ENCODE assay signal across 19 mouse cellular contexts in genomic region chr12:40209049-40209448, GRCm38 (mm10). TPM values are rescaled to one million over a fixed set of nuclear protein-coding genes. Genes with fewer than 3 reads are reported as not detected.
"Had no signal": no experiment of that assay in that cellular context is flagged by ENCODE, and none has a peak within 500 bp of the region (broad histone marks: within the 10 kb centered on the region; RNA-seq: fewer than 3 reads in every experiment).

No protein-coding gene starts in this region.

- H3K27ac ChIP-seq: midbrain, embryonic 10.5 days; midbrain, embryonic 13.5 days; neural tube, embryonic 13.5 days; neural tube, embryonic 15.5 days had no signal

- H3K4me3 ChIP-seq: midbrain, embryonic 10.5 days; midbrain, embryonic 13.5 days; myocyte; neural tube, embryonic 13.5 days; neural tube, embryonic 15.5 days had no signal

- DNase-seq: lung, adult 18-20 months; lung, embryonic 14.5 days; lung, postnatal 10 days; lung, postnatal 4 days; right cerebral cortex, adult 18-20 months; right cerebral cortex, postnatal 25 days; right cerebral cortex, postnatal 4 days; spleen, adult 18-20 months; thymus, adult 18-20 months; thymus, postnatal 14 days; thymus, postnatal 36 days had no signal

- H3K9me3 ChIP-seq: midbrain, embryonic 10.5 days; midbrain, embryonic 13.5 days; neural tube, embryonic 13.5 days; neural tube, embryonic 15.5 days had no signal

- H3K27me3 ChIP-seq: midbrain, embryonic 13.5 days; neural tube, embryonic 13.5 days; neural tube, embryonic 15.5 days had no signal

- ATAC-seq: midbrain, embryonic 13.5 days; midbrain, embryonic 16.5 days had no signal

- H3K4me1 ChIP-seq: midbrain, embryonic 10.5 days; midbrain, embryonic 13.5 days; neural tube, embryonic 13.5 days; neural tube, embryonic 15.5 days had no signal

RNA-seq across cellular contexts. Expression of gene Lsmem1, which starts 9.8 kb away (rescaled TPM):
- polyA plus RNA-seq: lung, embryonic 14.5 days; midbrain, embryonic 10.5 days; midbrain, embryonic 13.5 days; midbrain, embryonic 16.5 days; small intestine, adult 2 months; stomach, embryonic 14.5 days had no signal
